Mouse (Mus musculus) right cerebral cortex, adult 2 months (tissue): ENCODE results near the gene Krtap5-3.
"Not testable (repeated sequence)": the region's sequence is repeated elsewhere in the genome, so short reads cannot be mapped to it uniquely, and the experiment has no call there.

Experiments
- DNase-seq, 2 experiments: peaks; one replicate each; pipeline ENCODE4 v3.0.0; 2021 to 2022; ENCODE audit warnings: low spot score in 2 of 2

Krtap5-3 gene

GRCm38 (mm10) chr7:142201064-142201463 lies at the start of gene Krtap5-3:
Gene Krtap5-3, plus strand, starts transcription at chr7:142201364.
- DNase-seq = no peak

DNA sequence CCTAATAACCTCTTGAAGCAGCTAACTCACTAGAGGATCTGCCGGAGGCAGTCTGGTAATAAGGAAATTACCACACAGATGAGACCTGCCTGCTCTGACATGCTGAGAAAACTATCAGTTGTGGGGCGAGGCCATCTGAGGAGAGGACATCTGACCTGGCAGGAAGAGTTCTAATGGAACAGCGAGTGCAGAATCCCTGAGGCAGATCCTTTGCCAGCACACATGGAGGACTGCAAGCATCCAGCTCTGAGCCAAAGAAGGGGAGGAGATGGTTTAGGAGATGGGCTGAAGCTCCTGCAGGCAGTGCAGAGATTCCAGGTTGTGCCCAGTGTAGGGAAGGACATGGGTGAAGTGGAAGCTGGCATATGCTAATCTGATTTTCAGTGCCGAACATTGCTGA lies 49.0 kb upstream of the Krtap5-3 start:
- no peak for DNase-seq

- no peak for DNase-seq
Measured at GRCm38 (mm10) chr7:142155308-142155707, 45.9 kb upstream of the Krtap5-3 start.

DNA sequence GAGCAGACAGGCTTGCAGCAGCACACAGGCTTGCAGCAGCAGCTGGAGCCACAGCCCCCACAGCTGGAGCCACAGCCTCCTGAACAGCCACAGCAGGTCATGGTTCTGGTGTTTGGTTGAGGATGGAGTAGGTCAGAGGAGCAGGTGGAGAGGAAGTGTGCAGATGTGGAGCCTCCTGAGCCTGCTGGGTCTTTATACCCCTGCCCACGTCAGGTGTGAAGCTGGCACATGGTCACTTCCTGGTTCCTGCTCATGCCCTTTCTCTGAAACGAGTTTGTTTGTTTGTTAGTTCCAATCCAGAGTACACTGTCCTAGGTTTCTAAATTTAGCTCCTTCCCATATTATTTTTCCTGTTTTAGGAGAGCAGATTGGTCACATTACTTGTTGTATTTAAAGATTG lies 44.2 kb upstream of the Krtap5-3 start, which contains the start of gene Gm29735:
Gene Gm29735 (minus strand): TSS at position 101 of the 400 bp plus-strand sequence.
- not testable (repeated sequence) for DNase-seq

DNA sequence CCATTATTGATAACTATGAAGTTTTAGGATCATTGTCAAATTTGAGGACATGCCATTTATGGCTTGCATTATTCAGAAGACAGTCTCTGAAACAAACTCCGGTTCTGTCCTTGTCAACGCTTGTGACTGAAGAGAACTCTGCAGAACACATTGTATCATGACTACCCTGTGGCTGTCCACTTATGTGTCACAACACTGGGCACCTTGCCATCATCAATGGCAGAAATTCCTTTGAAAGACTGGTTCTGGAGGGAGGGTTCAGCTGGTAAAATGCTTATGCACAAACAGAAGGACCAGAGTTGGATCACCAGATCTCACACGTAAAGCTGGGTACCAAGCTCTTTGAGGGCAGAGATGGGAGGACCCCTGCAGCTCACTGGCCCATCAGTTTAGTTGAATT lies 41.8 kb upstream of the Krtap5-3 start:
- no peak for DNase-seq

DNA sequence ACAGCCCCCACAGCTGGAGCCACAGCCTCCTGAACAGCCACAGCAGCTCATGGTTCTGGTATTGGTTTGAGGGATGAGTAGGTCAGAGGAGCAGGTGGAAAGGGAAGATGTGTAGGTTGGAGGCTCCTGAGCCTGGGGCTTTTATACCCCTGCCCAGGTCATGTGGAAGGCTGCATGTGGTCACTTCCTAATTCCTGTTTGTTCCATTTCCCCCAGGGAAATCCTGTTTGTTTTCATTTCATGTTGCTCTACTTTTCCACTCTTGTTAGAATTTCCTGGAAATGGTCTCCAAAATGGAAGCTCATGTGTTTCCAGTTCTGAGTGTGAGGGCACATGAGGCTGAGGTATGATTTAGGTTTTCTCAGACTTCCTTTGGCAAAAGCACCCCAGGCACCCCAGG lies 35.5 kb upstream of the Krtap5-3 start, which contains the start of gene Gm4553:
Gene Gm4553 (minus strand): TSS at position 101 of the 400 bp plus-strand sequence.
- DNase-seq = not testable (repeated sequence)

- DNase-seq = no peak
Measured at GRCm38 (mm10) chr7:142169836-142170235, 31.3 kb upstream of the Krtap5-3 start.

DNA sequence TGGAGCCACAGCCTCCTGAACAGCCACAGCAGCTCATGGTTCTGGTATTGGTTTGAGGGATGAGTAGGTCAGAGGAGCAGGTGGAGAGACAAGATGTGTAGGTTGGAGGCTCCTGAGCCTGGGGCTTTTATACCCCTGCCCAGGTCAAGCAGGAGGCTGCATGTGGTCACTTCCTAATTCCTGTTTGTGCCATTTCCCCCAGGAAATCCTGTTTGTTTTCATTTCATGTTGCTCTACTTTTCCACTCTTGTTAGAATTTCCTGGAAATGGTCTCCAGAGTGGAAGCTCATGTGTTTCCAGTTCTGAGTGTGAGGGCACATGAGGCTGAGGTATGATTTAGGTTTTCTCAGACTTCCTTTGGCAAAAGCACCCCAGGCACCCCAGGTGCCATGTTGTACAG lies 25.3 kb upstream of the Krtap5-3 start, which contains the start of gene Krtap5-2:
Gene Krtap5-2 (minus strand): TSS at position 101 of the 400 bp plus-strand sequence.
- DNase-seq = not testable (repeated sequence)

DNA sequence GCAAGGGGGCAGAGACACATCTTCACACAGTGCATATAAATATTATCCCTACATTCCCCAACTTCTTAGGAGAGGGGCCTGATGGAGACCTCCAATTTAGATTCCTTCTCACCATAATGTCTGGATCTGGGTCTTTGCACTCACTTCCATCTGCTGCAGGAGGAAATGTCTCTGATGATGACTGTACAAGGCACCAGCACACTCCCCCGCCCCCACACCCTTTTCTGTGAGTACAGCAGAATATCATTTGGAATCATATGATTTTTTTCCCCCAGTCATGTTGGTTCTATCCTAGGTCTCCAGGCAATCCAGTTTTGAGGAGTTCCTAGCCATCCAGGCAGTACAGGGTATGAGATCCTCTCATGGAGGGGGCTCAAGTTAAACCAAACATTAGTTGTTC lies 22.5 kb upstream of the Krtap5-3 start:
- DNase-seq = peak in 1 of 2 experiments; percentile 6

DNA sequence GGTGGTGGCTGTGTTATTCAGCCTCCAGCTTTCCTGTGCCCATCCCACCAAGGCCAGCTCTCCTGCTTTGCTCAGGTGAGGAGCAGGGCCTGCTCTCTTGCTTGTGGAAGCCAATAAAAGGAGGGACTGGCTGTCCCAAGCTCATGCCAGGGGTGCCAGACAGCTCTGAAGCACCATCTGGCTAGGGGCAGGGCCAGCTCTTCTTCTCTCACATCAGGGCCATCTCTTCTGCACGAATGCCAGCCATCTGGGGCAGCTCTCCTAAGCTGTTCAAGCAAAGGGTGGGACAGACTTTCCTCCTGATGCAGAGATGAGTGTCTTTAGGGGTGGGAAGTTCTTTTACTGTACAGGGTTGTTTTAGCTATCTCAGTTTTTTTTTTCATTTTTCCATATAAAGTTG lies 20.1 kb upstream of the Krtap5-3 start:
- DNase-seq = no peak

DNA sequence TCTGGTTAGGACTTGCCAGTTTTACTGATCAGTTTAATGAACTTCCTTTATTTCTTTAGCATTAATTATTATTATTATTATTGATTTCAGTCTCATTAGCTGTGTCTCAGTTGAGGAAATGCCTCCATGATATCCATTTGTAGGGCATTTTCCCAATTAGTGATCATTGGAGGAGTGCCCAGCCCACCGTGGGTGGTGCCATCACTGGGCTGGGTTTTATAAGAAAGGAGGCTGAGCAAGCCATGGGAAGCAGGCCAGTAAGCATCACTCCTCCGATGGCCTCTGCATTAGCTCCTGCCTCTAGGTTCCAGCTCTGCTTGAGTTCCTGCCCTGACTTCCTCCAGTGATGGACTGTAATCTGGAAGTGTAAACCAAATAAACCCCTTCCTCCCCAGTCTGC lies 13.0 kb upstream of the Krtap5-3 start:
- no peak for DNase-seq

DNA sequence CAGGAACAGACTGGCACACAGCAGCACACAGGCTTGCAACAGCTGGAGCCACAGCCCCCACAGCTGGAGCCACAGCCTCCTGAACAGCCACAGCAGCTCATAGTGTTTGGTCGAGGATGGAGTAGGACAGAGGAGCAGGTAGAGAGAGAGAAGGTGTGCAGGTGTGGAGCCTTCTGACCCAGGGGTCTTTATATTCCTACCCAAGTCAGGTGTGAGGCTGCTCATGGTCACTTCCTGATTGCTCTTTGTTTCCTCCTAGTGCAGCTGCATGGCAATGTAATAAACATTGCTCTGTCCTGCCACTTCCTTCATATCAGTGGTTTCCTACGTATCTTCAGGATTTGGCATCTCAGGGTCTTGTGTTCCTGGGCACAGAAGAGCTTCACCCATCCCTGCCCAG lies 10.9 kb upstream of the Krtap5-3 start, which contains the start of gene Gm10153:
Gene Gm10153 (minus strand): TSS at position 101 of the 400 bp plus-strand sequence.
- DNase-seq = no peak

- no peak for DNase-seq
Measured at GRCm38 (mm10) chr7:142198748-142199147, 2.4 kb upstream of the Krtap5-3 start.

DNA sequence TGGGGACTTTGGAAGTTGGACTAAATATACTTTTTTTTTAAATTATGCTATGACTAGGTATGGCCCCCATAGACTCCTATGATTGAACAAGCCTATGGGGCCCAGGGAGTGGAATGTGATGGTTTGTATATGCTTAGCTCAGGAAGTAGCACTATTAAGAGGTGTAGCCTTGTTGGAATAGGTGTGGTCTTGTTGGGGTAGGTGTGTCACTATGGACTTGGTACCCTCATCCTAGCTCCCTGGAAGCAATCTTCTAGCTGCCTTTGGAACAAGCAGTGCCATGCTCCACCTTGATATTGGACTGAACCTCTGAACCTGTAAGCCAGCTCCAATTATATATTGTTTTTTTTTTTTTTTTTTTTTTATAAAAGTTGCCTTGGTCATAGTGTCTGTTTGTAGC lies 4.3 kb downstream of the Krtap5-3 start:
- no peak for DNase-seq

GRCm38 (mm10) chr7:142206891-142207290 lies 5.7 kb downstream of the Krtap5-3 start:
- not testable (repeated sequence) for DNase-seq

- DNase-seq = no peak
Measured at GRCm38 (mm10) chr7:142211559-142211958, 10.4 kb downstream of the Krtap5-3 start, which contains the start of gene Gm7579. Gene Gm7579, plus strand, starts transcription at chr7:142211859.

GRCm38 (mm10) chr7:142212136-142212535 lies 11.0 kb downstream of the Krtap5-3 start:
- DNase-seq = not testable (repeated sequence)

DNA sequence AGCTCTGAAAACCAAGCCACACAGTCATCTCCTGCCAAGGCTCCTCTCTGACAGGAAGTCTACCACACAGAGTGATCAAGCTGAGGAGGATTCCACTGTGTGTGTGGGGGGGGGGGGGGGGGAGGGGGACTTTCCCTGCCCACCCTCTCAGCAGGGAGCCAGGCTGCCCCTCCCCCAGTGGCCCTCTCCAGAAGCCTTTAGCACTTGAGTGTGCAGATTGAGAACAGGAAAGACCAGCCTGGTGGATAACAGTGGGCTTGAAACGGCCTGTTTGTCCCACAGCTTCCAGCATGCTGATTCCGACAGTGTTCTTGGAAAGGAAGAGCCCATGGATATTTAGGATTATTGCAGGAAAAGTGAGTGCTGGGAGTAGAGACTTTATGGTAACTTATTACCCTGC lies 23.4 kb downstream of the Krtap5-3 start:
- no peak for DNase-seq

- not testable (repeated sequence) for DNase-seq
Measured at GRCm38 (mm10) chr7:142229871-142230270, 28.7 kb downstream of the Krtap5-3 start, which contains the start of gene Krtap5-5. Gene Krtap5-5, minus strand, starts transcription at chr7:142229971.

GRCm38 (mm10) chr7:142231540-142231939 lies 30.4 kb downstream of the Krtap5-3 start:
- no peak for DNase-seq

GRCm38 (mm10) chr7:142240978-142241377 lies 39.8 kb downstream of the Krtap5-3 start, which contains the start of gene Gm40460:
Gene Gm40460, minus strand, starts transcription at chr7:142241078.
- DNase-seq = no peak

DNA sequence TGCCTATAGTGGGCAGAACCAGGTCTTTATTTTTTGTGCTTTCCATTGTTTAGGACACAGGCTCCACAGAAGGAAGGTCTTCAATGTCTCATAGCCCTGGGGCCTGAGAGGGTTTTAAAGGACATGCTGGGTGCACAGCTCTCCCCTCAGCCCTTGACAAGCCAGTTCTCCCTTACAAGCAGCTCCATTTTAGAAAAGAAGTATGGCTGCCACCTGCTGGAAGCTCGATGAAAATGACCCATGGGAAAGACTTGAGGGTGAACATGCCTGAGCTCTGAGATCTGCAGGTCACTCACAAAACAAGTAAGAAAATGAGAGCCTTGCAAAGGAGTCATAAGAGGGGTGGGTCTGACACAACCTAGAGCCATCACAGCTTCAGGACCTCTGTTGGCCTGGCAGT lies 48.7 kb downstream of the Krtap5-3 start:
- peak; percentile 38 to 61 for DNase-seq
